Mouse (Mus musculus) stomach, embryonic 14.5 days (tissue): ENCODE measurements around the gene Plcxd1. TPM values are rescaled to one million over a fixed set of nuclear protein-coding genes. Genes with fewer than 3 reads are reported as not detected.
A peak's percentile ranks its signal among the peaks of the same experiment; 100 is the strongest.
"Not testable (repeated sequence)": the region's sequence is repeated elsewhere in the genome, so short reads cannot be mapped to it uniquely, and the experiment has no call there.

Experiments used
- ATAC-seq: fragments of 200-750 bp; cut with Nextera tagmentation; 2 replicates; pipeline ENCODE4 v1.8.0; 2017; ENCODE audit warnings: low read depth, moderate TSS enrichment; ENCODE audit not compliant: insufficient number of reproducible peaks, insufficient read depth, low FRiP score
- H3K27ac ChIP-seq: fragments of 300-500 bp; sonication (generic); 2 replicates; pipeline ENCODE4 v1.5.1; 2014; ENCODE audit warnings: mild to moderate bottlenecking, low read length, moderate library complexity, mixed read lengths
- H3K27me3 ChIP-seq: fragments of 300-500 bp; sonication (generic); 2 replicates; pipeline ENCODE4 v1.6.1; 2014; ENCODE audit warnings: low read length, control low read depth, mixed read lengths; ENCODE audit not compliant: control insufficient read depth, insufficient read depth
- H3K36me3 ChIP-seq: fragments of 300-500 bp; sonication (generic); 2 replicates; pipeline ENCODE4 v1.6.1; 2014; ENCODE audit warnings: mild to moderate bottlenecking, control low read depth, low read length, moderate library complexity, mixed read lengths; ENCODE audit not compliant: control insufficient read depth, insufficient read depth
- H3K4me1 ChIP-seq: fragments of 300-500 bp; sonication (generic); 2 replicates; pipeline ENCODE4 v1.6.1; 2014; ENCODE audit warnings: low read length, control low read depth, mixed read lengths; ENCODE audit not compliant: control insufficient read depth, insufficient read depth
- H3K4me2 ChIP-seq: fragments of 300-500 bp; sonication (generic); replicated peaks from 2 replicates; pipeline ENCODE4 v1.6.1; 2014; ENCODE audit warnings: low read depth, low read length, control low read depth
- H3K4me3 ChIP-seq: fragments of 300-500 bp; sonication (generic); 2 replicates; pipeline ENCODE4 v1.5.1; 2014; ENCODE audit warnings: low read depth, low read length, control low read depth
- H3K9ac ChIP-seq: fragments of 300-500 bp; sonication (generic); replicated peaks from 2 replicates; pipeline ENCODE4 v1.6.1; 2014; ENCODE audit warnings: low read depth, mild to moderate bottlenecking, control low read depth, low read length, moderate library complexity, mixed read lengths
- H3K9me3 ChIP-seq: fragments of 300-500 bp; sonication (generic); 2 replicates; pipeline ENCODE4 v1.6.1; 2016; ENCODE audit warnings: low read depth, low read length, control low read depth; ENCODE audit not compliant: control insufficient read depth
- WGBS: fragments of 180-500 bp; shearing (Covaris S2); extraction: QIAGEN DNeasy Blood & Tissue Kit; methylation state at CpG from one replicate; pipeline ENCODE4 v1.1.7; 2014; 5-methylcytosine and 5-hydroxymethylcytosine counted together
- polyA plus RNA-seq: library from polyadenylated mRNA; unstranded; fragments of >200 nt; fragmentation: Nextera tagmentation; extraction: Ambion mirVana; gene quantifications from 2 replicates; pipeline ENCODE4 v1.2.1, GENCODE M21; 2014

Plcxd1 gene
- polyA plus RNA-seq: 0.69 and 0.97 TPM in 2 replicates

DNA sequence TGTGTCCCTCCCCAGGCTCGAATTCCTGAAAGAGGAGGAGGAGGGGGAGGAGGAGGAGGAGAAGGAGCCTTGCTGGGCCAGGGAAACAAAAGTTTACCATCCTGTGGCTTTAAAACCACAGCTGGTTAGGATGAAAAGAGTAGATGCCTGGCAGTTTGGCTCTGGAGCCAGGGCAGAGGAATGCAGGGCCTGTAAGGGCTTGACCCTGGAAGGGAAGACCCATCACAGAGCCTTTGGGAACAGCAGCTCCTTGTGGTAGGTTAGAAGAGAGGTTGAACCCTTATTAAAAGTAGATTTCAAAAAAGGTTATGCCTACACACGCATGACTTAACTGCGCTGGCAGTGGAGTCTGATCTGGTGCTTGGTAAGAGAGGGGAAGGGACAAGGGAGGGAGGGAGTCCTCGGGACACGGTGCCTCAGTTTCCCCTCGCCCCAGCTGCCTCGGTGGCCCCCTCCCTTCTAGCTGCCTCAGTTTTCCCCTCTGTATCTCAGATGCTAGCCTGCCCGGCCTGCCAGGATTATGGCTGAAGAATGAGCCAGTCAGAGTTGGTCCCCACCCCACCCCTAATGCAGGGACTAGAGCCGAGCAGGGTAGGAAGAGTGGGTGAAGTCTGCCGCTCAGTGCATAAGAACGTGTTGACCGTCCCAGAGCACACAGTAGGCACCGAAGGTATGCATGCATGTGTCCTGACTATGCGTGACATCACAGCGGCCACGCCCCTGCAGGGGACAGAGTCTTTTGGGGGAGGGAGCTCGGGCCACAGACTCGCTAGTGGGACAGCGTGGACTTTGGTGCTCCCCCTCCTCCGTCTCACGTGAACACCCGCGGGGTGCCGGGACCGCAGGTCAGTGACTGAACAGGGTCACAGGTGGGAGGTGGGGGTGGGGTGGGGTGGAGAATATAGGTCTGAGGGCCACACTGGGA is at the start of gene Plcxd1:
Gene Plcxd1, plus strand, starts transcription at position 314 of the 925 bp plus-strand sequence.
- Histone ChIP-seq H3K36me3 (peaks cover 20% of the 10 kb centered on the region), H3K9me3 (peaks cover 2% of the 10 kb centered on the region; the same call in 1 of the 2 replicates), H3K4me1 (peaks cover 15% of the 10 kb centered on the region), H3K27ac (no peak within 1 kb of the TSS), H3K27me3 (no peaks in the 10 kb centered on the region), H3K4me2 (peak within 1 kb of the TSS; percentile 66), H3K9ac (no peak within 1 kb of the TSS), H3K4me3 (0 out of 2 replicates have a peak within 1 kb of the TSS, but pooled peaks have one; percentile 29)
- ATAC-seq: no peak
- 11% methylated on average over 25 of the region's 25 CpGs for WGBS

GRCm38 (mm10) chr5:110057637-110058408 is 41.9 kb upstream of the Plcxd1 start:
- Histone ChIP-seq H3K27ac (no peak overlapping the region; the same call in 1 of the 2 replicates), H3K4me3 (peak overlapping the region; percentile 55), H3K4me2 (peak overlapping the region; percentile 42), H3K36me3 (no peaks in the 10 kb centered on the region), H3K27me3 (no peaks in the 10 kb centered on the region), H3K4me1 (no peaks in the 10 kb centered on the region), H3K9ac (peak overlapping the region; percentile 45), H3K9me3 (no peaks in the 10 kb centered on the region)
- 1% methylated on average over 19 of the region's 19 CpGs for WGBS
- ATAC-seq: peak; percentile 99

- not testable (repeated sequence) for H3K4me3 ChIP-seq, ATAC-seq, H3K27ac ChIP-seq, H3K36me3 ChIP-seq, H3K9ac ChIP-seq, H3K27me3 ChIP-seq, H3K4me2 ChIP-seq, H3K4me1 ChIP-seq
- 86% methylated on average over 2 of the region's 2 CpGs for WGBS
- peaks cover 16% of the 10 kb centered on the region for H3K9me3 ChIP-seq
Measured at GRCm38 (mm10) chr5:110072413-110072812, 27.4 kb upstream of the Plcxd1 start, which contains the start of gene Gm17655. Gene Gm17655 (minus strand): TSS chr5:110072513.

- no peak for ATAC-seq
- 80% methylated on average over 4 of the region's 4 CpGs for whole genome bisulfite sequencing
- Histone ChIP-seq H3K36me3 (no peaks in the 10 kb centered on the region), H3K27ac (no peak overlapping the region), H3K4me3 (no peak overlapping the region), H3K4me1 (no peaks in the 10 kb centered on the region), H3K27me3 (no peaks in the 10 kb centered on the region), H3K9me3 (peaks cover 14% of the 10 kb centered on the region), H3K4me2 (no peak overlapping the region), H3K9ac (no peak overlapping the region)
Measured at GRCm38 (mm10) chr5:110082961-110083360, 16.8 kb upstream of the Plcxd1 start.

GRCm38 (mm10) chr5:110086161-110086866 is 13.5 kb upstream of the Plcxd1 start:
- H3K9ac ChIP-seq: no peak overlapping the region
- peaks cover 3% of the 10 kb centered on the region; the same call in 1 of the 2 replicates for H3K9me3 ChIP-seq
- H3K4me2 ChIP-seq: no peak overlapping the region
- no peak overlapping the region for H3K27ac ChIP-seq
- no peak overlapping the region for H3K4me3 ChIP-seq
- ATAC-seq: no peak
- 30% methylated on average over 14 of the region's 14 CpGs for WGBS
- H3K36me3 ChIP-seq: no peaks in the 10 kb centered on the region
- H3K4me1 ChIP-seq: no peaks in the 10 kb centered on the region
- no peaks in the 10 kb centered on the region for H3K27me3 ChIP-seq

DNA sequence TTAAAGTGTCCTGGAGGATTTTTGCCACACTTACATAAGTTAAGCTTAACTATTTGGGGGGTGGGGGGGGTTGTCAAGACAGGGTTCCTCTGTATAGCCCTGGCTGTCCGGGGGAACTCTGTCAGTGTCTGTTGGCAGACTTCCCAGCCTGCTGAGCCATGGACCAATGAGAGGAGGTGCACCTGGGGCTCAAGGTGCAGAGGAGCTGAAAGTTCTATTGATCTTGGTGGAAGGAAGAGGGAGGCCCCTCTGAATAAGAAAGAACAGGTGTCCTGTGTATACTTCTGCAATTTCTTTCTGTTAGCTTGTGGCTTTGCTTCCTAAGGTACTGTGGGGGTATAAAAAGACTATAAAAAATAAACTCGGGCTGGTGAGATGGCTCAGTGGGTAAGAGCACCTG is 8.2 kb upstream of the Plcxd1 start:
- Histone ChIP-seq H3K9ac (no peak overlapping the region), H3K4me1 (no peaks in the 10 kb centered on the region), H3K27me3 (no peaks in the 10 kb centered on the region), H3K9me3 (no peaks in the 10 kb centered on the region), H3K36me3 (no peaks in the 10 kb centered on the region), H3K4me3 (no peak overlapping the region), H3K4me2 (no peak overlapping the region), H3K27ac (no peak overlapping the region)
- ATAC-seq: no peak
- 62% methylated on average over 2 of the region's 2 CpGs for WGBS

- Histone ChIP-seq H3K4me1 (no peaks in the 10 kb centered on the region), H3K9me3 (no peaks in the 10 kb centered on the region), H3K27me3 (no peaks in the 10 kb centered on the region), H3K9ac (peak within 1 kb of the TSS; percentile 36; the same call in 1 of the 2 replicates), H3K36me3 (no peaks in the 10 kb centered on the region), H3K4me2 (peak within 1 kb of the TSS; percentile 60), H3K4me3 (peak within 1 kb of the TSS; percentile 45), H3K27ac (peak within 1 kb of the TSS; percentile 52; the same call in 1 of the 2 replicates)
- peak; percentile 98 for ATAC-seq
- WGBS: 1% methylated on average over 25 of the region's 25 CpGs
Measured at GRCm38 (mm10) chr5:110094030-110094846, 5.5 kb upstream of the Plcxd1 start, which contains the start of gene Gm35315. Gene Gm35315 (minus strand): TSS chr5:110094420.
